Mouse (Mus musculus): Measurements from ENCODE around the gene Ticam1.

The Ticam1 gene

GRCm38 (mm10) chr17:56276643-56277566 is at the start of gene Ticam1:
Gene Ticam1, minus strand, starts transcription at chr17:56276786.
- peak; percentile 99 for DNase-seq (ENCODE audit: extremely low read depth, low read depth)

DNA sequence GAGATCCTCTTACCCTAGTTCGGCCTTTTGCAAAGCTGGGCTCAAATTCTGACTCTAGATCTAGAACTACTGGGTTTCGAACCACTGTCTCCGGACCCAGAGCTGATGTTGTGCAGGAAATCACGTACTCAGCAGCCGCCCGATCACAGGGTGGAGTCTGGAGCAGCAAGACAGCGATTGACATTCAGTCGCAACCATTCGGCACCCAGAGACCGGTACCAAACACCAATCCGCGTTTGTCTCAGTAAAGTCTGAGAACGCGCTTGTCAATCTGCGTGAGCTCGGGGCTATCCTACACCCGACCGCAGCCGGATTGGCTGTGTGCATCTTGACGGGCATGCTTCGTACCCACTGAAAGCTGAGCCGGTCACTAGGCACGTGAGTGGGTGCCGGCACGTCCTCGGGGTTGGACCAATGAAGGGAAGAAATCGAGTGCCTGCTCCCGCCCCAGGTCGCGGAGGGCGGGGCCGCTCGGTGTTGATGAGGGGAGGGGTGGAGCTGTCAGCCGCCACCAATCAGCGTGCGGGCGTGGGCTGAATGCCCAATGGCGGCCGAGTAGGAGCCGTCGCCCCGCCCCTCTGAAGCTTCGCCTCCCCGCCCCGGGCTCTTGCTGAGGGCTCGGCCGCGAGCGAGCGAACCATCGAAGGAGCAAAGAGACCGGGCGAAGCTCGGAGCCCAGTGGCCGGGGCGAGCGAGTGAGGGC is 49.0 kb upstream of the Ticam1 start, which contains the start of gene Kdm4b:
Gene Kdm4b, plus strand, starts transcription at position 613 of the 703 bp plus-strand sequence.
- peak; percentile 99 for DNase-seq (ENCODE audit: extremely low read depth, low read depth)

GRCm38 (mm10) chr17:56324419-56324818 is 47.8 kb upstream of the Ticam1 start:
- no peak for DNase-seq (ENCODE audit: extremely low read depth, low read depth)

DNA sequence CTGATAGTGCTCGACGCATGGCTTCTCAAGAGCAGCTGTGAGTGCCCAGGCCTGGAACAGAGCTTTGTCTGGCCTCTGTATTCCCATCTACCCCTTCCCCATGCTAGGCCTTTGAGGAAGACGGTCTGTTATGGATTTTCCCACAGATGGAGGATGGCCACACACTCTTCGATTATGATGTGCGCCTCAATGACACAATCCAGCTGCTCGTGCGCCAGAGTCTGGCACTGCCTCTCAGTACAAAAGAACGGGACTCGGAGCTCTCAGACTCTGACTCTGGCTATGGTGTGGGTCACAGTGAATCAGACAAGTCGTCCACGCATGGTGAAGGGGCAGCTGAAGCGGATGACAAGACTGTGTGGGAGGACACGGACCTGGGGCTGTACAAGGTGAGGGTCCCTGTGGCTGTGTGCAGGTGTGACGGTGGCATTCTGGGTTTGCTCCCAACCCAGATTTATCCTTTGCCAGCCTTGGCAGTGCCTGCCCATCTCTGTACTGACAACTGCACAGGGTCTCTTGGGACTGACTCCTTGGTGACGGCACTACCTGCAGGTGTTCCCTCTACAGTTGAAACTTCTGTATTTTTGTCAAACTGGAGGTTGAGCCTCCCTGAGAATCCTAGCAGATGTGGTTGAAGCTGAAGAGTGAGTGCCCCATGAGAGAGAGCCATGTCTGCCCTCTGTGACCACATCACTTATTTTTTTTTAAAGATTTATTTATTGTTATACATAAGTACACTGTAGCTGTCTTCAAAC is 32.8 kb upstream of the Ticam1 start:
- DNase-seq (ENCODE audit: extremely low read depth, low read depth): no peak

- DNase-seq (ENCODE audit: extremely low read depth, low read depth): no peak
Observed at GRCm38 (mm10) chr17:56308088-56308487, 31.5 kb upstream of the Ticam1 start.

GRCm38 (mm10) chr17:56305826-56306225 is 29.2 kb upstream of the Ticam1 start:
- no peak for DNase-seq (ENCODE audit: extremely low read depth, low read depth)

GRCm38 (mm10) chr17:56305156-56305555 is 28.6 kb upstream of the Ticam1 start:
- DNase-seq (ENCODE audit: extremely low read depth, low read depth): no peak

- no peak for DNase-seq (ENCODE audit: extremely low read depth, low read depth)
Observed at GRCm38 (mm10) chr17:56304718-56305117, 28.1 kb upstream of the Ticam1 start.

- DNase-seq (ENCODE audit: extremely low read depth, low read depth): peak; percentile 88
Observed at GRCm38 (mm10) chr17:56303847-56304586, 27.4 kb upstream of the Ticam1 start.

DNA sequence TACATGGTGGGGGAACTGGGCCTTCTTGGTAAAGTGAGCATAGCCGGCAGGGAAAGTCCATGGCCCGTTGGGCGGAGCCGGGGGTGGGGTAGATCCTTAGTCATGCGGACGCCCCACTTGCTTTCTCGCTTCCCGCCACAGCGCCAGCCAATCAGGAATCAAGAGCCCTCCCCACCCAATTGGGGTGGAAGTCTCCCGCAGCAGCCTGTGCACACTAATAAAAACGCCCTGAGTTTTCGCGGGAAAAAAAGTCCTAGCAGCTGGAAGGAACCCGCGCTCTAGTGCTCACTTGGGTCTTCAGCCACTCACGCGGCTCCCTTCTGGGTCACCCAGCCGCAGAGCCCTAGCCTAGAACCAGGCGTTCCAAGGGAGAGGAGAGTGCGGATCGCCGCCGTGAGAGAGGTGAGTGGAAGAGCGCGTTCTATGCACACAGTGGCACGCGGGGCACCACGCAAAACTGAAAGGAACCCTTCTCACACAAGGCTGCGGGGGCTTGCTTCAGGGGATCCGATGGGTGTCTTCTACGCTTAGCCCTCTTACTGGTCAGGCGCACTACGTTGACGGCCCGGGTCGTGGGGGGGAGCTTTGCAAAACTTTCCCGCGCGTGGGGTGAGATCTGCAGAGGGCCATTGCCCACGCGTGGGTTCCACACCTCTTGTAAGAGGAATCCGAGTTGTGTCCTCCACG is 26.7 kb upstream of the Ticam1 start, which contains the start of gene Uhrf1:
Gene Uhrf1, plus strand, starts transcription at position 162 of the 687 bp plus-strand sequence.
- peak; percentile 95 for DNase-seq (ENCODE audit: extremely low read depth, low read depth)

- DNase-seq (ENCODE audit: extremely low read depth, low read depth): no peak
Observed at GRCm38 (mm10) chr17:56302363-56302996, 25.9 kb upstream of the Ticam1 start.

DNA sequence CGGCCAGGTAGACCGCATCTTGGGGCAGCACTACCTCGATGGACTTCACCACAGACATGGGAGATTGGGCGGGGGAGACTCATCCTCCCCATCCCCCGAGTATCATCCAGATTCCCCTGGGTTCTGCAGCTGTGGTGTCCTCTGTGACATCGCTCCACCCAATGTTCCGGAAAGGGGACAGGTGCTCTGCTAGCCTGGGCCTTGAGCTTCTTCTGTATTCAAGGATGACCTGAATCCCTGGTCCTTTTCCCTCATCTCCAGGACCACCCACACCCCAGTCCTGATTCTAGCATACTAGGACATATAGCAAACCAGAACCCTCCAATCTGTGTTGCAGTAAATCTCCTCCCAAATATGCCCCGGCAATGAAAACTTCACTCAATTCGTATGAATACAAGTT is 23.6 kb upstream of the Ticam1 start, which contains the start of gene Arrdc5:
Gene Arrdc5, minus strand, starts transcription at position 101 of the 400 bp plus-strand sequence.
- DNase-seq (ENCODE audit: extremely low read depth, low read depth): no peak

- DNase-seq (ENCODE audit: extremely low read depth, low read depth): no peak
Observed at GRCm38 (mm10) chr17:56298238-56298637, 21.7 kb upstream of the Ticam1 start.

- no peak for DNase-seq (ENCODE audit: extremely low read depth, low read depth)
Observed at GRCm38 (mm10) chr17:56296201-56296600, 19.6 kb upstream of the Ticam1 start.

- DNase-seq (ENCODE audit: extremely low read depth, low read depth): no peak
Observed at GRCm38 (mm10) chr17:56294241-56294640, 17.7 kb upstream of the Ticam1 start.

DNA sequence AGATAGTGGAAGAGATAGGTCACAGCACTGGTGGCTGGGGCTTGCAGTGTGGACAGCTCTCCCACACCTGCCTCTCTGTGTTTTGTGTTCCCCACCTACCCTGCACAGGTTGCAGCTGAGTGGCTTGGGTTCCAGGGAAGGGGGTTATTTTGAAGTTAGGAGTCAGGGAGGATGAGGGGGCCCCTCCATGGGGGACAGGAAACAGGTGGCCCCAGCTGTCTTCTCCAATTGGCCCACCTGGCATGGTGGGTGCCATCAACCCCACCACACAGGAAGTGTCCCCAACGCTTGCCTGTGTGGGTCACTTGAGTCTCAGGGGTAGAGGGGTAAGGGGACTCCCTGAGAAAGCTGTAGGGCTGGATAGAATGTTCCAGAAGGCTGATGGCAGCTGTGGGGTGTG is 16.7 kb upstream of the Ticam1 start:
- DNase-seq (ENCODE audit: extremely low read depth, low read depth): no peak

DNA sequence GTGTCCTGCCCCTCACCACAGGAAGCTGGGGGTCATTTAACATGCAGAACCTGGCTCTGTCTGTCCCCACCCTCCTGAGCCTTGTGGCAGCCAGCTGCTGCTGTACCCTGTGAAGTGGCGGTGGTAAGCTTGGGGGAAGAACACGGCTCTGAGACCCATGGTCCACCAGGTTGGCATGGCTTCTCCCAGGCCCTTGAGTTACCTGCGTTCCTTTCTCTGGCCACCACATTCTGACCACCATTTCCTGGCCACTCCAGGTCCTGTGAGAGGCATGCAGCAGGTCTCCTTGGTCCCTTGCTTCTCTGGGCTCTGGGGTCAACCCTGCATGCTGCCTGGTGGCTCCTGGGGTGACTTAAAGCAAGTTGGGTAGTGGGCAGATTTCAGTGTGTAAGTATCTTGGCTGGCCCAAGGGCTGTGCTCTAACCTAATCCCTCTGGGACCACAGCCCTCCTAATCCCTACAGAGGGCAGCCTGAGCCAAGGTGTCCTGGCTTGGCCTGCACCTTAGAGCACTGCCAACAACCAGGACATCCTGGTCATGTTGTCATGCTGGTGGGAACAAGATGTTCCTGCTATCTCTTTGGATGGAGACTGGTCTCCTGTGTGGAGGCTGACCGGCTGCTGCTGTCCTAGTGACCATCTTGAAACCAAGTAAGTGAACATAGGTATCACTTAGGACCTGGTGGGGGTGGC is 16.1 kb upstream of the Ticam1 start, which contains the start of gene Plin3:
Gene Plin3, minus strand, starts transcription at position 343 of the 692 bp plus-strand sequence.
- DNase-seq (ENCODE audit: extremely low read depth, low read depth): no peak

GRCm38 (mm10) chr17:56291826-56292475 is 15.4 kb upstream of the Ticam1 start:
- no peak for DNase-seq (ENCODE audit: extremely low read depth, low read depth)

Data from MEL-GATA-1-ER (cell line).